Mouse (Mus musculus): ENCODE results near the gene Gcnt2.
"Not testable (repeated sequence)": the region's sequence is repeated elsewhere in the genome, so short reads cannot be mapped to it uniquely, and the experiment has no call there.

Gene Gcnt2

GRCm38 (mm10) chr13:40868844-40869587 lies 9.5 kb downstream of the Gcnt2 start:
- DNase-seq (ENCODE audit: extremely low spot score, low read depth, low spot score), result no peak

DNA sequence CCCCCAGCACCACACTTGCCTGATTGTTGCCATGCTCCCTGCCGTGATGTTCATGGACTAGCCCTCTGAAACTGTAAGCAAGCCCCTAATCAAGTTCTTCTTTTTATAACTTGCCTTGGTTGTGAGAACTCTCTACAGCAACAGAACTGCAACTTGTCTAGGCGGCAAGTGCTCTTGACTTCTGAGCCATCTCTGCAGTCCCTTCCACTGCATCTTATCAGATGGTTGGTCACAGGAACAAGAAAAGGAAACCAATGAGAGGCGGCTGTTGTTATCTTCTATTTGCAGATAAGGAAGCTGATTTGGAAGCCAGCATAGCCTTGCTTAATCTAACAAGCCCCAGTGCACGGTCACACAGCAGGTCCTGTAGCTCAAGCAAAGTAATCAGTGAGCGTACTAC lies 14.5 kb downstream of the Gcnt2 start:
- DNase-seq (ENCODE audit: extremely low spot score, low read depth, low spot score), result no peak

DNA sequence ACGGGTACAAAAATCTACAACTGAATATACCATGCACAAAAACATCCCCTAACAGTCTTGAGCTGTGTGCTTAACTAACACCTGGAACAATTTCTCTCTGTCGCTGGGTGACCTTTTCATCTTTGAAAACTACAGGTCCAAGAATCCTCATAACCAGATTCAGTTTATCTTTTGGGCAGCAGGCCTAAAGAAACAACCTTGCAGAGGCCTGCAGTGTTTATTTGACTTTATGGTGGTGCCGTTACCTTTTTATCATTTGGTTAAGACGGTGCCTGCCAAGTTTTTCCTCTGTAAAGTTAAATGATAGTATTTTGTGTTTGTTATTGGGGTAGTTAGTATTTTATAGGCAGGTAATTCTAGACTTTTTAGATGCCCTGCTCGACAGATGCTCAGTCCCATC lies 15.9 kb downstream of the Gcnt2 start:
- no peak for DNase-seq (ENCODE audit: extremely low spot score, low read depth, low spot score)

DNA sequence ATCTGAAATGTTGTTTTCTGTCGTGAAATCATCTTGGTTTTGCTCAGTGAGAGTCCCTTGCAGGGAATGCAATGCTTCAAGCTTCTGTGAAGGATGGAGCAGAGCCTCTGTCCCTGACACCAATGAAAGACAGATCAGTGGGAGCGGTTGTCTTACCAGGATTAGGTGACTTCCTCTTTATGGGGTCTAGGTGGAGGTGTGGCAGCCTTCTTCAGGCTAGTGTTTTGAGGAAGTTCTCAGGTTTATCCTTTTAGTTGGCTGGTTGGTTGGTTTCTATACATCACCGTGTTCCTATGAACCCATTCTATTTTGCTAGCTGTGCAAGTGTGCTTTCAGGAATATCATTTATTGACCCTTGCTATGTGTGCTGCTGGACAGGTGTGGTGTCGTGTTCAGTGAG lies 18.0 kb downstream of the Gcnt2 start:
- DNase-seq (ENCODE audit: extremely low spot score, low read depth, low spot score), result no peak

- no peak for DNase-seq (ENCODE audit: extremely low spot score, low read depth, low spot score)
Measured at GRCm38 (mm10) chr13:40880557-40880956, 21.0 kb downstream of the Gcnt2 start.

- DNase-seq (ENCODE audit: extremely low spot score, low read depth, low spot score), result no peak
Measured at GRCm38 (mm10) chr13:40882606-40883005, 23.1 kb downstream of the Gcnt2 start.

DNA sequence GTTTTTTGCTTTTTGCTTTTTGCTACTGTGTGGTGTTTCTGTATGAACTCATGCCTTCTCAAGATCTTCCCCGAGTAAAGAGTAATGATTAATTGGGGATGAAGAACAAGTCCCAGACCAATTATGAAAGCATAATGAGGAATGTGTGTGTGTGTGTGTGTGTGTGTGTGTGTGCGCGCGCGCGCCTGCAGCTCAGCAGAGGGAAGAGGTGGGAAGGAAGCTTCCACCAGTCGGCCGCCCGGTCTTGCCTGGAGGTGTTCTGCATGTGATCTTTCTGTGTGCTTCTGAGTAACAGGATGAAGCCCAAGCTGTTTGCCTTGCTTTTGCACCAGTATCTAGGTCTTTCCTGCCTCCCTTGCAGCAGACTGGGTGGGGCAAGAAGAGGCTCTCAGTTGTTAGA lies 24.3 kb downstream of the Gcnt2 start:
- no peak for DNase-seq (ENCODE audit: extremely low spot score, low read depth, low spot score)

DNA sequence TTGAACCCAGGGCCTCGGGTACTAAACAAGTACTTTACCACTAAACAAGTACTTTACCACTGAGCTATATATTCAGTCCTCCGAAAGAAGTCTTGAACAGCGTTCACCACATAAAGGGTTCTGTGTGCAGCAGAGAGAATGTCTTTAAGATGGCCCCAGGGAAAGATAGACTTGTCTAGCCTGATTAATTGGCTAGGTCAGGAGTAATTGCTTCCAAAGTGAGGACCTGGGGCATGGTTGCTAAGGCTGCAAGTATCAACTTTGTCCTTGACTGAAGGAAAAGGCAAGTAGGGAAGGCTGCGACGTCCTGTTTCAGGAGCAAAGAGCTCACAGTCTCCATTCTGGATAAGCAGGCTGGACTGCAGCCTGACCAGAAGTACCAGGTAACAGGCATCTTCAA lies 25.3 kb downstream of the Gcnt2 start:
- no peak for DNase-seq (ENCODE audit: extremely low spot score, low read depth, low spot score)

DNA sequence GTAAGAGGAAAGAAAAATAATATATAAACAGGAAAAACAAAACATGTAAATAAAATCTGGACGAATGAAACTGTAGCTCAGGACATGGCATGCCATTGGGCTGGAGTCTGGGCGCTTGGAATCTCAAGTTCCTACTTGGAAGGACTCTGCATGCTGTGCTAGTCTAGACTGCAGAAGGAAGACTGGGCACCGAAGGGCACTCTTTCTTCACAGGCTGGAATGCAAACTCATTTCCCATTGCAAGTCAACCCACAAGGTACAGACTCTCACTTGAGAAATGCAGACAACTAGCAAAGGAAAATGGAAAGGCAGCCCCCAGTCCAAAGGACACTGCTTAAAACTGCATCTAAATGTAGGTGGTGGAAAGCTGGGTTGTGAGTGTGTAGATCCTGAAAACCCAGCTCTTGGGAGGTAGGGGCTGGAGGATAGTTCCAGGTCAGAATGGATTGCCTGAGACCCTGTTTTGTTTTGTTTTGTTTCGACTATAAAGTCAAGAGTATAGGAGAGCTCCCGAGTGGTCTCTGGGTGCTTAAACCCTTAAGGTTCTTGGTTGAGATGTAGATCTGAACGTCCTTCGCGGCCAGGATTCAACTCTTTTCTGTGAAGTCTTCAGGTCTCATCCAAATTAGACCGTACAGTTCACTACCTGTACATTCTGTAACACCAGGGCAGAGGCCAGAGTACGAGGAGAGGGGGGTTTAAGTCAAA lies 26.5 kb downstream of the Gcnt2 start:
- no peak for DNase-seq (ENCODE audit: extremely low spot score, low read depth, low spot score)

DNA sequence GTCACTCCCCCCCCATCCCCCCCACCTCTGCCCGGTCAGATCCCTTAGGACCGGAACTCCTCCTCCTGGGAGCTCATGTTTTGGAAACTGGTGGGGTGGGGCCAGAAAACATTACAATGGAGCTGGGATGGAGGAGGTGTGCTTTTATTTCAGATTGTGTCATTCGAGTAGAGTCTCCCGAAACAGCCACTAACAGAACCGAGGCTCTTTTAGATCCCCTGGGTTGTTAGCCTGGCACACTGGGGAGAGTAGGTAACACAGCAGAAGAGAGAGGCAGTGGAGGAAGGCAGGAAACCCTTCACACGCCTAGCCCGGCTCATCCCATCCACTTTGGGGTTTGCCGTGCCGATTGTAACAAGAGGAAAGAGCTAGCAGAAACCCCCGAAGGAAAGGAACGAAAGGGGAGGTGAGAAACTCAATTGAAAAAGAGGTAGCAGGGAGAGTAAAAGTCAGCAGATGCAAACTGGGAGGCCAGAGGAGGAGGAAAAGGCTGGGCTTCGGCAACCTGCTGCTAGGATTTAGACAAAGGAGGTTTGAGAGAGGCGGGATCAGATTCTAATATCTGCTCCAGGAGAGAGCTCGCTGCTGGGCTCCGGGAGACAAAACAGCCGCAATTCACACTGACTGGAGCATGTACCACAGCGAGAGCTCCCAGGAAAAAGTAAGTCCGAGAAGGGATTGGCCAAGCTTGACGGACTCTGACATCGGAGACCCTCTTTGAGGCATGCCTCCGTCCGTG lies 27.3 kb downstream of the Gcnt2 start:
- no peak for DNase-seq (ENCODE audit: extremely low spot score, low read depth, low spot score)

DNA sequence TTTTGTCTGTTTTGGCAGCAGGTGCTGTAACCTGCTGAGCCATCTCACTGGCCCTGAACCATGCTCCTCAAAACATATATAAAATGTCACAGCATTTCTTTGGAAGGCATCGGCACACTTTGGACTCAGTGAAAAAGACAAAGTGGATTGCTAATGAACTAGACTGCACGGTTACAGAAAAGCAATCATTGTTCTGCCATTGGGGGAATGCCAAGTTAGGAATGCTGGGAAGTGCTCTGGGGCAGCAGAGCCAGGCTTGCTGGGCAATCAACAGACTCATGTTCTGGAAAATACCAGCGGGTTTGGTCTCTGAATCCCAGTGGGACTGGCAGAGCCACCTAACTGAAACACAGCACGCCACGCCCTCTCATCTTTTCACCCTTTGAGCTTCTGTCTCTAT lies 31.0 kb downstream of the Gcnt2 start:
- no peak for DNase-seq (ENCODE audit: extremely low spot score, low read depth, low spot score)

- not testable (repeated sequence) for DNase-seq (ENCODE audit: extremely low spot score, low read depth, low spot score)
Measured at GRCm38 (mm10) chr13:40891369-40891768, 31.8 kb downstream of the Gcnt2 start.

DNA sequence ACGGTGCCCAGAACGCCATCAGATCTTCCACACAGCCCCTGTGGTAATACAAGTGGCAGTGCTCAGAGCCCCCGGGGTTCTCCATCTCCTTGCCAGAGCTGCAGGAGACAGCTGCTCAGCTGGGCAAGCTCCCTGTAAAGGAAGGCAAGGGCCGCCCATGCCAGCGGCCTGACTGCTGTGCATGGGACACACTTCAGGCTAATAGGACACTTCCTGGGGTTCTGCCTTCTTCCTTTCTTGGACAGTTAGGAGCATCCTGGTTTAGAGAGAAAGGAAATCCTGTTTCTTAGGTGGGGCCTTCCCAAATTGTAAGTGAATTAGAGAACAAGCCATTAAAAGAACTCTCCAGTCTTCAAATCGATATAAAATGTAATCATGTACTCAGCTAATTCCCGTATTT lies 32.5 kb downstream of the Gcnt2 start:
- DNase-seq (ENCODE audit: extremely low spot score, low read depth, low spot score), result no peak

DNA sequence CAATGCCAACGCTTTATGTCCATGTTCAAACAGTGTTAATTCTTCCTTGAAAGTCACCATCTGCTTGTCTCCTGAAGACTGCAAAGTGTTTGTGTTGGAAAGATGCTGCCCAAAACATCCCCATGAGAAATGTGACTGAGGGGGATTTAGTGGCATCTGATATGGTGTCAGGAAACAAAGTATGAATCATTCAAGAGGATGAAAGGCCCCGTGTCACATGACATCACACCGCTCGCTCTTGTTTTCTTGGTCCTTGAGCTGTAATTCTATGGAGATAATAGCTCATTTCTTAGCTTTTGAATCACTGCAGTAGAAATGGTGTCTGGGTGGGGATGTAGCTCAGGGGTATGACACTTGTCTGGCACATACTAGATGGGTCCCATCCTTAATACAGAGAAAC lies 33.0 kb downstream of the Gcnt2 start:
- no peak for DNase-seq (ENCODE audit: extremely low spot score, low read depth, low spot score)

DNA sequence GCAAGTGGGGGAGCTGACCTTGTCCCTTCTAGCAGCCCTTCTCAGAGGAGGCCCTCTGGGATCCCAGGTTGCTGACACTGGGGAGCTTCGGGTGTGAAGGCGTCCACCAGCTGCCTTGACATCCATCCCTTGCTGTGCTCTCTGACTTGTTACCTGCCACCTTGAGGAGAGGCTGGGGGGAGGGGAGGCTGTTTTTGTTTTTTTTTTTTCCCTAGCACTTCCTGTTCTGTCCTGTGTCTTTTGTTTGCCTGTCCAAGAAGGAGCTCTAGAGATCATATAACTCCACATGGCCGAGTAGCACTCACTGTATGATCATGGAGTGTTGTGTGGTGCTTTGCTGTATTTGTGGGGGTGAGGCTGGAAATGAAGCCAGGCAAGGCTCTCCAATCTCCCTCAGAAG lies 34.0 kb downstream of the Gcnt2 start:
- no peak for DNase-seq (ENCODE audit: extremely low spot score, low read depth, low spot score)

- not testable (repeated sequence) for DNase-seq (ENCODE audit: extremely low spot score, low read depth, low spot score)
Measured at GRCm38 (mm10) chr13:40898049-40898690, 38.6 kb downstream of the Gcnt2 start.

DNA sequence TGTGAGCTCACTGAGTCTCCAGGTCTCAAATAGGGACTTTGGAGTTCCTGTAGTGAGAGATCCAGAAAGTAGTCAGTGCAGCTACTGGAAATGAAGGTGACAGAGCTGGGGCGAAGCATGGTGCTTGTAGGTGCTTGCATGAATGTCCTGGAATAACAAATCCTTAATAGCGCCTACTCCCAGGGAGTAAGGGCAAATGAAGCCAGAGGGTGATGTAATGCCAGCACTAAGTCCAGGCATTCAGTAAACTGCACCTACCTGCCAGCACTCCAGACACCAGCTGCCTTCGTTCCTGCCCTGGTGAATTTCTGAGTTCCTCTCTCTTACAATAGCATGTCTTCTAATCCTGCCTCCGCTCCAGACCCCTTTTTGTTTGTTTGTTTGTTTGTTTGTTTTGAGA lies 39.1 kb downstream of the Gcnt2 start:
- DNase-seq (ENCODE audit: extremely low spot score, low read depth, low spot score), result no peak

GRCm38 (mm10) chr13:40899349-40899993 lies 39.9 kb downstream of the Gcnt2 start:
- no peak for DNase-seq (ENCODE audit: extremely low spot score, low read depth, low spot score)

DNA sequence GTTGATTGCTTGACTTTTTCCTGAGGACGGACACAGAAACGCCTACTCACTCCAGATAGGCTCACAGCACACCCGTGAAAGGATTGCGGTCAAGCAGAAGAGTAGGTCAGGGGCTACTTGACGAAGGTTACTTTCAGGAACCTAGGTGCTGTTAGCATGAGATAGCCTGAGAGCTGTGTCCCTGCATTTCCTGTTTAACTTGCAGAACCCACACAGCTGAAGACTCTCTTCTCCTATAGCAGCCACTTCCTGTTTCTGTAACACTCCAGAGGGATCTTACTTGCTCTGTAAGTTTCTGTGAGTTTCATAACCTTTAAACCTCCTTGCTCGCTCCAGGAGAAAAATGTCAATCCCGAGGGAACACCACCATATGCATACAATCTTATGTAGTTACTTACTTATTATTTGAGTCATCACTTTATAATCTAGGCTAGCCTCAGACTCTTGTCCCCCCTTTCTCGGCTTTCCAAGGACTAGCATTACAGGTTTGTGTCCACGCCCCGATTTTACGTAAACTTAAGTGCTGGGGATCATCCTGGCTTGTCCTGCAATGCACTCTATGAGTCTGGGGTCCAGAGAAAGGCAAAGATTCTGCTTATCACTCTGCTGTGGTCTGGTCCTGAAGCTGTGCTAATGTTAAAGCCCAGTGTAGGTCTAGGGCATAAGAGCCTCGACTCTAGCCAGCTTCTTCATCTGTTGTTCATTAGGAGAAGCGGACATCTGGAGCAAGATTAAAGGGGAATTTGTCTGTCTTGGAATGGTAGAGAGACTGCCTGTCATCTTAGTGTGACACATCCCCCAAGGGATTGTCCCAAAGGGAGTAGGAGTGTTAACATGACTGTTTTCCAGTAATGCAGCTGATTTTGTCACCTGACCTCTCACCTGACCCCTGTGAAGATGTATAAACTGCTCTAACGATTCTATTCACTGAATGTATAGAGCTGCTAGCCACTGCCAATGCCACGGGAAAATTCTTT lies 40.7 kb downstream of the Gcnt2 start:
- no peak for DNase-seq (ENCODE audit: extremely low spot score, low read depth, low spot score)

GRCm38 (mm10) chr13:40901263-40901662 lies 41.7 kb downstream of the Gcnt2 start:
- no peak for DNase-seq (ENCODE audit: extremely low spot score, low read depth, low spot score)

Data from hindlimb bud, embryonic 11.5 days (tissue).